Mouse (Mus musculus) heart, adult 18-20 months (tissue): ENCODE results near the gene Pdzd2. TPM values are rescaled to one million over a fixed set of nuclear protein-coding genes. Genes with fewer than 3 reads are reported as not detected.
"Not testable (repeated sequence)": the region's sequence is repeated elsewhere in the genome, so short reads cannot be mapped to it uniquely, and the experiment has no call there.

Source experiments
- DNase-seq, 2 experiments: peaks; one replicate each; pipeline ENCODE4 v3.0.0; 2021 to 2022; ENCODE audit warnings: mixed read lengths in 1 of 2
- total RNA-seq, 2 experiments: library from RNA; stranded (reverse); gene quantifications; 2 replicates each; pipeline ENCODE4 v1.2.3; 2021

Pdzd2 gene
- total RNA-seq, 2 experiments from 2014 or later, result 68.0 to 82.0 TPM

- no peak for DNase-seq
Measured at GRCm38 (mm10) chr15:12374916-12375315, 364.8 kb downstream of the Pdzd2 start.

GRCm38 (mm10) chr15:12373918-12374317, 365.8 kb downstream of the Pdzd2 start:
- DNase-seq, result no peak

DNA sequence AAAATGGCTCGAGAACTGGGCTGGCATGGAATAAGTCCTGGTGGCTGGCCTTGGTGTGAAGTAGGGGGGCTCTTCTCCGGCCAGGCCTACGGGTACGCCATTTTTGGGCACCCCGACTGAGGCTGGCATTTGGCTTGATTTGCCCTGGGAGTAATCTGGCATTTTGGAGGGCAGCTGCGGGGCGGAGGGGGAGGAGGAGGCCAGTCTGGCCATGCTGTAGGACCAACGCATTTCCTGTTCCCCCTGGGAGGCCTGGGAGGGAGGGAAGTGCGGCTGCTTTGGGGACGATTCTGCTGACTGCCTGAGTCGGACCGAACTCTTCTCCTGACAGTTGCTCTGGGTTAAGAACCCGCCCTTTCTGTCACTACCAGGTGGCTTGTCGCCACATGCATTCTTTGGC, 366.2 kb downstream of the Pdzd2 start:
- peak in 1 of 2 experiments; percentile 33 for DNase-seq

DNA sequence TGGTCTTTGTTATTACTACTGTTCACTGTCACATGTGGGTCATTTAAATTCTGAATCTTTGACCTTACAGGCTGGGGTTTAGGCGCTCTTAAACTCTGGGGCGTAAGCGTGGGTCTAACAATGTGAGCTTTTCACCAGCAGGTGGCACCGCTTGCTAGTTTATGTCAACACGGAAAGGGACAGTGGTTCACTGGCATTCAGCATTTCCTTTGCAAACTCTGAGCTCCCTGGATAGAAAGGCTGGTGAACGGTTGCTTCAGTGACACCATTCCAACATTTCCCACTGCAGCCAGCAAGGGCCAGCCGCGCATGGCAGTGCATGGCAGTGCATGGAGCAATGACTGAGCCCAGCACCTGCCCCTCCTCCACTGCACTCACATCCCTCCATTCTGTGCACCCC, 368.5 kb downstream of the Pdzd2 start:
- DNase-seq, result peak; percentile 74 to 82

GRCm38 (mm10) chr15:12370096-12370495, 369.6 kb downstream of the Pdzd2 start:
- DNase-seq, result no peak

DNA sequence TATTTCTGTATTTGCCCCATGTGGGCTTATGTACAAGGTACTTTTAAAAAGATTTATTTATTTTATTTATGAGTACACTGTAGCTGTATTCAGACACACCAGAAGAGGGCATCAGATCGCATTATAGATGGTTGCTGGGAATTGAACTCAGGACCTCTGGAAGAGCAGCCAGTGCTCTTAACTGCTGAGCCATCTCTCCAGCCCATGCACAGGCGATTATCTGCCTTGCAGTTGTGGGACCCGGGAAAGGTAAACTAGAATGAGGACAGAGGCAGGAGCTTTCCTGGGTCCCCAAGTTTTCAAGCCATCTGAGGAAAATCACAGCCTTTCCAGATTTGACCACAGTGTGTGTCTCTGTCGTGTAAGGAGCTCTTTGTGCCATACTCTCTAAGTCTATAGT, 370.9 kb downstream of the Pdzd2 start:
- no peak for DNase-seq

DNA sequence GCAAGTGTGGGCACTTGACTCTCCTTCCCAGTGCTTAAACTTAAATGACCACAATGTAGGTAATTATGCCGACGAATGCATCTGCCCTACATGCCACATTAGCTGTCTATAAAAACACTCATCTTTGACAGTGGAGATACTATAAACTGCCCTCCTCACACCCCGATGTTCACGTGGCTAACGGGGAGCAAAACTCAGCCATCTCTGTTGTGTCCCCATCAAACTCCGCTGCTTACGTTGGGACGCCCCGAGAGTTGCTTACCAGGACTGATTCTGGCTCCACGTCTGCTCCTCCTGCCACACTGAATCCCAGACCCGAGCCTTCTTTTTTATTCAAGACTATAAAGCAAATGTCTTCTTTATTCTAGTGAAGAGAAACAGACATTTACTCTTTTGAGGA, 371.4 kb downstream of the Pdzd2 start:
- DNase-seq, result no peak

- peak; percentile 67 to 84 for DNase-seq
Measured at GRCm38 (mm10) chr15:12367306-12368080, 372.2 kb downstream of the Pdzd2 start.

DNA sequence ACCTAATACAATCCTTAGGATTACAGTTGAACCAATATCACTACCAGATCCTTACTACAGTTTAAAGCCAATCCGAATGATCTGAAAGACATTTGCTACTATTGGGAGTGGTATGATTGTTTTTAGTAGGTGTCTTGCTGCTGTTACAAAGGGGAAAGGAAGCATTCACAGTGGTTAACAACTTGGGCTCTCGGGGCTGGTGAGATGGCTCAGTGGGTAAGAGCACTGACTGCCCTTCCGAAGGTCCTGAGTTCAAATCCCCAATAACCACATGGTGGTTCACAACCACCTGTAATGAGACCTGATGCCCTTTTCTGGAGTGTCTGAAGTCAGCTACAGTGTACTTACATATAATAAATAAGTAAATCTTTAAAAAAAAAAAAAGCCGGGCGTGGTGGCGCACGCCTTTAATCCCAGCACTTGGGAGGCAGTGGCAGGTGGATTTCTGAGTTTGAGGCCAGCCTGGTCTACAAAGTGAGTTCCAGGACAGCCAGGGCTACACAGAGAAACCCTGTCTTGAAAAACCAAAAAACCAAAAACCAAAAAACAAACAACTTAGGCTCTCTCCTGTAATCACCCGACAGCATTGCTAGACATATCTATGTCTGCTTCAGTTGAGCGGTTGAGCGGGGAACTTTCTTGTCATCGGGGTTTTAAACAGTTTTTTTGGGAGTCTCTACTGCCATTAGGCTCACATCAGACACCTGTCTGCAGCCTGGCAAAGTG, 373.0 kb downstream of the Pdzd2 start:
- not testable (repeated sequence) for DNase-seq

- no peak for DNase-seq
Measured at GRCm38 (mm10) chr15:12366072-12366469, 373.7 kb downstream of the Pdzd2 start.

- no peak for DNase-seq
Measured at GRCm38 (mm10) chr15:12365416-12366071, 374.2 kb downstream of the Pdzd2 start.

DNA sequence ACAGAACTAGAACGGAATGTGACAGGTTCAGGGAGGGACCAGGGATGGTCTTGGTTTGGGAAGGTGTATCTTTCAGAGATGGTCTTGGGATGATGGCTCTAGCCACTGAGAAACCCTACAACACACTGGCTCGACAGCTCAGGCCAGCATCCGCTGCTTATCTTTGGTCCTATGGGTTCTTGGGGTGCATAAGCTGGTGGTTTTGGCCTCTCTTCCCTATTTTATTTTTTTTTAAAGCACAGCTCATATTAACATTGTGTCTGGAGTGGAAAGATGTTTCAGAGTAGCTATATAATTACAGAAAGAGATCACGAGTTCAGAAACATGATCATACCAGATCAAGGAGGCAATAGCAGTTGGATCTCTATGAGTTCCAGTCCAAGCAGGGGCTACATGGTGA, 375.6 kb downstream of the Pdzd2 start:
- no peak for DNase-seq

DNA sequence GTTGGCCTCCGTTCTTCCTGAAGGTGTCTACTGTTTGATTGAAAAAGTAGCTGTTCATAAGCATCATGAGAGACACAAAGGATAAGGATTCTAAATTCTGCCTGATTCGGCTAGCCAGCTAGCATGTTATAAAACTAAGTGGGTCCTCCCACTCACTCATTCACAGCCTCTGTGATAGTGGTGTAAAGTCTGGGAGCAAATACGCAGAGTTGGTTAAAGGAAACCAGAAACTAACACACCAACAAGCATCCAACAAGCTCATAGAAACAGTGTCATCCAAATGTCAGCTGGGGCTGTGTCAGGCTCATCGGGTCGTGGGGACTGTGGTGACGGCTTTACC, 377.1 kb downstream of the Pdzd2 start:
- no peak for DNase-seq

DNA sequence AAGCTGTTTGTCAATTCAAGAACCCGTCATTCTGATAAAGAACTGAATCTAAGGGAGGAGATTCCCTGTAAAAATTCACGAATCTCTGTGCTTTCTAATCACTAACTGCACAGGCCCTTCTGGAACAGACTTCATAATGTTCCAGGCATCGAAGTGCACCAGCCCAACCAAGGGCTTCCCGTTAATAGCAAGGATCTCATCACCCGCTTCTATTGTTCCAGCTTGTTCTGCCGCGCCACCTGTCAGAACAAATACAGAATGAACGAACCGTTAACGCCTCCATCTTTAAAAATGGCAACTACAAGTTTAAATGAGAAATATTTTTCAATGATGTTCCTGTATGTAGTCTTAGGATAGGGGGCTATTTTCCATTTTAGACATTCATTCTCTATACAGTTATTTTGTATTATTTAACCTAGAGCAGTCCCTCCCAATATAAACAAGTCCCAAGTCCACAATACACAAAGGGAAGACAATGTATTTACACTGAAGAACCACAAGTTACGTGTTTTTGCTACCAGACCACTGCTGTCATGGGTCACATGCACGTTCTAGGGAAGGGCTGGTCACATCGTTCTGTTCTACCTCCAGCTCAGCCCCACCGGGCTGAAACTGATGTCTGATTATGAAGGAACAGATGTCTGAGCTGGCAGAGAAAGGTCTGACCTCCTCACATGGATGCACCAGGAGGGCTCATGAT, 377.6 kb downstream of the Pdzd2 start:
- no peak for DNase-seq

- no peak for DNase-seq
Measured at GRCm38 (mm10) chr15:12360519-12361212, 379.1 kb downstream of the Pdzd2 start.

- DNase-seq, result no peak
Measured at GRCm38 (mm10) chr15:12358384-12358783, 381.3 kb downstream of the Pdzd2 start.

DNA sequence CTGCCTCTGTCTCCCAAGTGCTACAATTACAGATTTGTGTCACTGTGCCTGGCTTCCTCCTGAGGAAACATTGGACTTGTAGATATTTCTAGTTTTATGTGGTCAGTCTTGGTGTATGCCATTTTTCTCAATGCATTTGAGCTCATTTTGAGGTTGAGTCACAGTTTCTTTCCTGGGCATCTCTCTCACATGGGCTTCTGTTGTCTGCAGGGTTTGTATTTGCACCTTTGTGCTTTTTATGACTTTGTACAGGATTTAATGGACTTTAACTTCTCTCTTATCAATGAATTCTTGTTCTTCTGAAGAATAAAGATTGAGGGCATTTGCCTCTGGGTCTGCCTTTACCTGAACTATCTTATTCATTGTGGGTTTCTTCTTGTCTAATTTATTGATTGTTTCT, 382.3 kb downstream of the Pdzd2 start:
- DNase-seq, result no peak

DNA sequence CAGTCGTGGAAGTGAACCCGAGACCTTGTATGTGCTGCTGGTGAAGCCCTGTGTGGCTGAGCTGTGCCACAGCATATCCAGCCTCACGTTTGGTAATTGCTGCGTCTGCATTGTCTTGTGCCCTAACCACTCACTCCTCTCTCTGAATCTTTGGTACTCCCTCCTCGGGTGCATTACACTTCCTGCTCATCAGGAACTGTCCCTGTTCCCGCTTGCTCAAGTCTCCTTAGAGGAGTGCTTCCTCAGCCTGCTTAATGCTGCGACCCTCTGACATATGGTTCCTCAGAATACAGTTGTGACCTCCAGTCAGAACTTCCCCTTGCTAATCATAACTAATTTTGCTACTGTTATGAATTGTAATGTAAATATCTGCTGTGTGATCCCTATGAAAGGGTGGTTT, 383.8 kb downstream of the Pdzd2 start:
- DNase-seq, result no peak

- no peak for DNase-seq
Measured at GRCm38 (mm10) chr15:12355261-12355660, 384.5 kb downstream of the Pdzd2 start.

DNA sequence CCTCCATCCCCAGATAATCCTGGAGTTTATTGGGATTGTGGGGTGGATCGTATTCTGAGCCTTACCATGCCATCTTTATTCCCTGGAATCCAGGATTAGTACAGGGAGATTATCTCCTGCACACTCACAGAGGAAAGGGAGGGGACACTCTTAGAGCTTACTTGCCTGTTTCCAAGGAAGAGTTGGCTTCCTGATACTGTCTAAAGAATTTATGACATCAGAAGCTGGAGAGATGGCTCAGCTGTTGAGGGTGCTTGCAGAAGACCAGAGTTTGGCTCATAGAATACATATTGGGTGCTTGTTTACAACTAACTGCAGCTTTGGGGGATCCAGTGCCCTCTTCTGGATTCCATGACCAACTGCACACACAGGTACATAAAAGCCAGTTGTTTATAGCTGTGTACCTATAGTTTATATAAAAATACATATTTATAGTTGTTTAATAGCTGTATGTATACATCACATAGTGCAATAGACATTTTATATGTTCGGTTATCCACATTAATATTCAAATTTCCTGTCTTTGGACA, 385.4 kb downstream of the Pdzd2 start:
- peak in 1 of 2 experiments; percentile 37 for DNase-seq

DNA sequence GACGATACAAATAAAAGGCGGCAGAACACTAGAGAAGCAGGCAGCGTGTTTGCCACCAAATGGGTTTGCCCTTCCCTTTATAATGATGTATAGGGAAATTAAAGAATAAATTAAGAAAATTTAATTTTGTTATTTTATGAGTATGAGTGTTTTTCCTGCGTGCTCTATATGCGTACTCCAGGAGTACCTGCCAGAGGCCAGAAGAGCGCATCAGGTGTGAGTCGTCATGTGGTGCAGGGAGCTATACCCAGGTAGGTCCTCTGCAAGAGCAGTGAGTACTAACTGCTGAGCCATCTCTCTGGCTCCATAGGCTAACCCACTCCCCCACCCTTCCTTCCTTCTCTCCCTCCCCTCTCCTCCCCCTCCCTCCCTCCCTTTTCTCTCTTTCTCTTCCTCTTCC, 388.3 kb downstream of the Pdzd2 start:
- DNase-seq, result no peak

DNA sequence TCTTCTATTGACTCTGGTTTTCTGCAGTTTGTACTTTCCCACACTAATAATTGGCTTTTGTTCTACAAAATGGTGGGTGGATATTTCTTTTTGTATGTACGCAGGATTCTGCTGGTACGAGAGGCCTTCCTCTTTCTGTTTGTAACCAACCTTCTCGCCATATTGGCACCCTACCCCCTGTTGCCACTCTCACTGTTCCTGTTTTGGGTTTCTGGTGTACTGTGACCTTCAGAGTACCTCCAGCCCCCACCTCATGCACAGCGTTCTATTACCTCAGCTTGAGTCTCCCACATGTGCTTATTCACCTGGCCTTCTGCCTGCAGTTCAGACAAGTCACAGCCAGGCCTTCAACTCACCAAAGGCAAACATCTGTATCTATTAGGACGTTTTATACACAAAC, 389.9 kb downstream of the Pdzd2 start:
- no peak for DNase-seq
